Mouse (Mus musculus) erythroblast, embryonic 14.5 days (primary cell): ENCODE measurements around the gene Agbl1. TPM values are rescaled to one million over a fixed set of nuclear protein-coding genes. Genes with fewer than 3 reads are reported as not detected.

Source experiments
- H3K27me3 ChIP-seq: 2 replicates; pipeline ENCODE4 v1.6.1; 2012; ENCODE audit warnings: inconsistent platforms; ENCODE audit not compliant: control insufficient read depth
- H3K36me3 ChIP-seq: 2 replicates; pipeline ENCODE4 v1.6.1; 2012; ENCODE audit warnings: mild to moderate bottlenecking, inconsistent platforms; ENCODE audit not compliant: control insufficient read depth
- H3K4me1 ChIP-seq: 2 replicates; pipeline ENCODE4 v1.6.1; 2012; ENCODE audit warnings: inconsistent platforms; ENCODE audit not compliant: control insufficient read depth
- H3K4me3 ChIP-seq: replicated peaks from 2 replicates; pipeline ENCODE3; 2012; ENCODE audit warnings: moderate library complexity, mild to moderate bottlenecking, inconsistent platforms
- H3K9me3 ChIP-seq: 2 replicates; pipeline ENCODE4 v1.6.1; 2012; ENCODE audit warnings: low read length, inconsistent platforms, mixed read lengths; ENCODE audit not compliant: control insufficient read depth
- GATA1 ChIP-seq: IDR thresholded peaks from 2 replicates; pipeline ENCODE4 v1.6.1; 2012; ENCODE audit warnings: low read length, inconsistent platforms, mixed read lengths
- TAL1 ChIP-seq: IDR thresholded peaks from 3 replicates; pipeline ENCODE4 v1.6.1; 2012; ENCODE audit warnings: low read length, inconsistent platforms, mixed read lengths
- polyA plus RNA-seq: library from polyadenylated mRNA; stranded (reverse); fragments of >175 nt; gene quantifications from 2 replicates; pipeline ENCODE4 v1.2.3, GENCODE M21; 2012

The Agbl1 gene
- polyA plus RNA-seq, 1 experiment, result not detected

DNA sequence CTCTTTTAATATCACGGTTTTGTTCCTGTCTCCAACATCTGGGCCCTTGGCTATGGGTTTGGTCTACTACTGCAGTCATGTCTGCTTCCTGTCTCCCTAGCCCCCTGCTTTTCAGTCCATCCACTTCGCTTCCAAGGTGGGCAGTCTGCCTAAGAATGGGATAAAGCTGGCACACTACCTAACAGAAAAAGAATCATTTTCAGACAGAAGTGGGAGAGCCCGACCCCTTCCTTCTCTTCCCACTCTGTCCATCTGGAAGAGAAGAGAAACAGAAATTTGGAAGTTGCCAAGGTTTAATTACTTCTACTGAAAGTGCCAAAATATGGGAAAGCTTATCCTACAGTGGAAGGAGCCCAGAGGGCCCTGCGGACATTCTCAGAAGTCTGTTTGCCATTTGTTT is 561.6 kb downstream of the Agbl1 start:
- H3K36me3 ChIP-seq, result no peaks in the 10 kb centered on the region
- H3K27me3 ChIP-seq, result no peaks in the 10 kb centered on the region
- TF ChIP-seq TAL1, result no peak
- no peak for TF ChIP-seq GATA1
- no peaks in the 10 kb centered on the region for H3K9me3 ChIP-seq
- H3K4me1 ChIP-seq, result no peaks in the 10 kb centered on the region
- H3K4me3 ChIP-seq, result no peak overlapping the region

- no peaks in the 10 kb centered on the region; the same call in 1 of the 2 replicates for H3K9me3 ChIP-seq
- TF ChIP-seq TAL1 (no peak), GATA1 (no peak)
- no peaks in the 10 kb centered on the region for H3K4me1 ChIP-seq
- no peaks in the 10 kb centered on the region for H3K36me3 ChIP-seq
- no peak overlapping the region for H3K4me3 ChIP-seq
- no peaks in the 10 kb centered on the region for H3K27me3 ChIP-seq
Observed at GRCm38 (mm10) chr7:76810003-76810402, 580.3 kb downstream of the Agbl1 start.

- Histone ChIP-seq H3K4me1 (no peaks in the 10 kb centered on the region), H3K36me3 (no peaks in the 10 kb centered on the region), H3K4me3 (no peak overlapping the region), H3K27me3 (no peaks in the 10 kb centered on the region), H3K9me3 (peaks cover 6% of the 10 kb centered on the region; the same call in 1 of the 2 replicates)
- TF ChIP-seq GATA1 (no peak), TAL1 (no peak)
Observed at GRCm38 (mm10) chr7:76820571-76820970, 590.9 kb downstream of the Agbl1 start.

DNA sequence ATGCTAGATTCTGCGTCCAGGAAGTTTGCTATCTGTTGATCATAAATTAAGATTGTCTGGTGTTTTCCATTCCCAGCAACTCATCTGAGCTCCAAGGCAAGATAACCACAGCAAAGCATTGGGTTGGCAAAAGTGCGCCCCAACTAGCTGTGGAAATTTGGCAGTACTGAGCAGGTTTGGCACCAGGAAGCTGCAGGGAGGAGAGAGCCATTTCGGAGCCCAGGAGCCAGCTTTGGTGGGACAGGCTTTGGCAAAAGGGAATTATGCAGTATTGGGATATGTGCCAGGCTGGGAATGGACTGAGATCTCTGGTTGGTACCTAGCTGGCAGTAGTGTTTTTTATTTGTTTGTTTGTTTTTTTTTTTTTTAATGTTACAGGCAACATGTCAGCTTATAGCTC is 612.5 kb downstream of the Agbl1 start:
- Histone ChIP-seq H3K4me3 (no peak overlapping the region), H3K27me3 (no peaks in the 10 kb centered on the region), H3K4me1 (no peaks in the 10 kb centered on the region), H3K36me3 (no peaks in the 10 kb centered on the region), H3K9me3 (no peaks in the 10 kb centered on the region)
- TF ChIP-seq GATA1, result no peak
- TF ChIP-seq TAL1, result no peak

GRCm38 (mm10) chr7:76889416-76890209 is 659.9 kb downstream of the Agbl1 start:
- Histone ChIP-seq H3K9me3 (0 out of 2 replicates have a peak, but pooled peaks cover 4% of the 10 kb centered on the region), H3K4me3 (no peak overlapping the region), H3K36me3 (no peaks in the 10 kb centered on the region), H3K27me3 (no peaks in the 10 kb centered on the region), H3K4me1 (no peaks in the 10 kb centered on the region)
- TF ChIP-seq TAL1, result no peak
- no peak for TF ChIP-seq GATA1

DNA sequence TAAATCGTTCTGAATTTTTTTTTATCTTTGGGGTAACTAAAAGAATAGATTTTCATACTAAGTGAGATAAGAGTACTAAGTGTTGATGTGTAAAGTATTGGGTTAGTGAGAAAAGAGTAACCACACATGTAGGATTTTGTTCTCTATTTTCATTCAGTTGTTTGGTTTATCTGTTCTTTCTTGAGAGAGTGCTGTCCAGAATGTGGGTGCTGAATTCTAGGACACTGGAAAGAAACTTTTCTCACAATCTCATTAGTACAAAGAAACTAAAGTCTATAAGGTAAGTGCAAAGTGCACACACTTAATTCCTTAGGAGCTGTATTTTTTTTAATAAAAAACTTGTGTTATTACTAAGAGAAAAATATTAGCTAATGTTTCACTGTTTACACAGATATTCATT is 674.4 kb downstream of the Agbl1 start:
- Histone ChIP-seq H3K27me3 (no peaks in the 10 kb centered on the region), H3K36me3 (no peaks in the 10 kb centered on the region), H3K4me3 (no peak overlapping the region), H3K9me3 (no peaks in the 10 kb centered on the region), H3K4me1 (no peaks in the 10 kb centered on the region)
- no peak for TF ChIP-seq TAL1
- no peak for TF ChIP-seq GATA1

- TF ChIP-seq TAL1 (no peak), GATA1 (no peak)
- no peaks in the 10 kb centered on the region for H3K9me3 ChIP-seq
- no peaks in the 10 kb centered on the region for H3K4me1 ChIP-seq
- H3K36me3 ChIP-seq, result no peaks in the 10 kb centered on the region
- H3K4me3 ChIP-seq, result no peak overlapping the region
- H3K27me3 ChIP-seq, result no peaks in the 10 kb centered on the region
Observed at GRCm38 (mm10) chr7:76911672-76912071, 682.0 kb downstream of the Agbl1 start.

DNA sequence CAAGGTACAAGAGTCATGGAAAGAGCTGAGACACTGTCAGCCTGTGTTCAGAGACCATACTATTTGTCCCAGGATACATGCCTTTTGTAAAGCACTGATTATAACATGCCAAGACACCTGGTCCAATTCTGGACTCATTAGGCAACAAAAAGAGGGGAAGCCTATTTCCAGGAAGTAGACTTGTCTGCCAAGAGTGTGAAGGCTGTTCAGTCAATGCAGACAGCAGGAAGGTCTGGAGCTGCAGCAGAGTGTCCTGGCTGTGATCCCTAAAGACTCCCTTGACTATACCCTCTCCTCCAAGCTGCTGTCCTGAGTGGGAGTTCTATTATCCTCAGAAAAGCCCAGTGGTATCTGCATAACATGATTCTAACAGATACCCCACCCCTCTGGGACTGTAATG is 689.2 kb downstream of the Agbl1 start:
- H3K9me3 ChIP-seq, result no peaks in the 10 kb centered on the region
- H3K4me3 ChIP-seq, result no peak overlapping the region
- no peaks in the 10 kb centered on the region for H3K36me3 ChIP-seq
- H3K27me3 ChIP-seq, result no peaks in the 10 kb centered on the region
- TF ChIP-seq TAL1 (no peak), GATA1 (no peak)
- no peaks in the 10 kb centered on the region for H3K4me1 ChIP-seq

GRCm38 (mm10) chr7:76921671-76922070 is 692.0 kb downstream of the Agbl1 start:
- Histone ChIP-seq H3K4me3 (no peak overlapping the region), H3K27me3 (no peaks in the 10 kb centered on the region), H3K4me1 (no peaks in the 10 kb centered on the region), H3K9me3 (no peaks in the 10 kb centered on the region), H3K36me3 (no peaks in the 10 kb centered on the region)
- TF ChIP-seq GATA1, result no peak
- no peak for TF ChIP-seq TAL1

DNA sequence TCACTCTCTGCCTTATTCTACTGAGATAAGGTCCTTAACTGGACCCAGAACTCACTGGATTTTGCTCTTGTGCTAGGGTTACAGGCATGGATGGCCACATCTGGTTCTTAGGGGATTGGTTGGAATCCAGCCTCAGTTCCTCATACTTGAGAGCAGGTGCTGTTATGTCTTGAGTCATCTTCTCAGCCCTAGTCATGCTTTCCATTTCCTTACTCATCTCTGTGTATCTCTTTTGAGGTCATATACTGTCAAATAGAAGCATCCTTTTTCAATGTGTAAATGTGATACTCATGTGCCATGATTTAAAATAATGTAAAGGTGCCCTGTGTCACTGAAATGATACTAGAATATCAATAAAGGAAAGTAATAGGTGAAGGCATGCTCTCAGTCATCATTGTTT is 705.5 kb downstream of the Agbl1 start:
- H3K27me3 ChIP-seq, result no peaks in the 10 kb centered on the region
- no peak overlapping the region for H3K4me3 ChIP-seq
- no peaks in the 10 kb centered on the region for H3K36me3 ChIP-seq
- no peaks in the 10 kb centered on the region for H3K4me1 ChIP-seq
- no peaks in the 10 kb centered on the region for H3K9me3 ChIP-seq
- TF ChIP-seq GATA1, result no peak
- no peak for TF ChIP-seq TAL1
